Mouse (Mus musculus) urinary bladder, postnatal 36 days (tissue): Measurements from ENCODE around the gene Tac1.
"Not testable (repeated sequence)": the region's sequence is repeated elsewhere in the genome, so short reads cannot be mapped to it uniquely, and the experiment has no call there.

ENCODE experiments used
- DNase-seq, 2 experiments: peaks; one replicate each; pipeline ENCODE4 v3.0.0; 2022; ENCODE audit warnings: low spot score in 2 of 2, mixed read lengths in 1 of 2

Tac1 gene

GRCm38 (mm10) chr6:7554829-7555391, at the start of gene Tac1:
Gene Tac1 (plus strand): TSS chr6:7554879.
- DNase-seq, result no peak

GRCm38 (mm10) chr6:7543511-7543910, 11.2 kb upstream of the Tac1 start:
- not testable (repeated sequence) for DNase-seq

- no peak for DNase-seq
Observed at GRCm38 (mm10) chr6:7555688-7556476, 1.2 kb downstream of the Tac1 start.

GRCm38 (mm10) chr6:7558164-7558563, 3.5 kb downstream of the Tac1 start:
- no peak for DNase-seq

GRCm38 (mm10) chr6:7562524-7562923, 7.8 kb downstream of the Tac1 start:
- DNase-seq, result no peak

GRCm38 (mm10) chr6:7564537-7564936, 9.9 kb downstream of the Tac1 start:
- no peak for DNase-seq

- DNase-seq, result no peak
Observed at GRCm38 (mm10) chr6:7571144-7571543, 16.5 kb downstream of the Tac1 start.

GRCm38 (mm10) chr6:7578031-7578430, 23.4 kb downstream of the Tac1 start:
- no peak for DNase-seq

GRCm38 (mm10) chr6:7594445-7594844, 39.8 kb downstream of the Tac1 start:
- no peak for DNase-seq

GRCm38 (mm10) chr6:7598416-7598815, 43.7 kb downstream of the Tac1 start:
- no peak for DNase-seq

GRCm38 (mm10) chr6:7600228-7600627, 45.5 kb downstream of the Tac1 start:
- no peak for DNase-seq

GRCm38 (mm10) chr6:7601353-7602094, 46.8 kb downstream of the Tac1 start:
- DNase-seq, result no peak

GRCm38 (mm10) chr6:7613676-7614075, 59.0 kb downstream of the Tac1 start:
- not testable (repeated sequence) for DNase-seq
